ENCODE assay signal across 16 mouse cellular contexts in the genomic region with DNA sequence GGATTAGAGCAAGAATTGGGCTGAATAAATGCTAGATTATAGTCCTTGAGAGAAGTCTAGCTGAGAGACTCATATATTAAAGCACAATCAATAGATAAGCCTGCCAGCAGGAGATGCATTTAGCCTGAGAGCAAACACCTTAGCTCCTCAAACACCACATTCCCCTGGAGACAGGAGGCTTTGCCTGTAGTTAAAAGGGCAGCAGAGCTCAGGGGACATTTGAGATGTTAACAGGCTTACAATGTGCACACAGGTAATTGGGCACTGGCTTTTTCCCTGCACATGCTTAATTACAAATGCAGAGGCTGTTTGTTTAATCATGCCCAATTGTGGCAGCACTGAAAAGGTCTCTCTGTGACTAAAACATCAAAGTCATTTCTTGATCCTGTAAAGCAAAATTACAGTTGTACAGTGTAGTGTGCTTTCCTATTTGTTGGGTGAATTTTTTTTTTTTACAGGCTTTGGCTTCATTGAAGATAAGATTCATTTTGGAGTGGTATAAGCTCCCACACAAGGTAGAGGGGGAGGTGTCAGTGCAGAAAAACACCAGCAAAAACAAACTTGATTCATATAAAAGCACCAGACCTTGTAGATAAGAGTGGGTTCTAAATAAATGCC.
DNase-seq lines count a peak whose midpoint lies in the region; ATAC-seq lines count a peak whose summit lies in the region.
"Had no signal": no experiment of that assay in that cellular context is flagged by ENCODE, and none has a peak within 500 bp of the region (broad histone marks: within the 10 kb centered on the region; RNA-seq: fewer than 3 reads in every experiment).

No protein-coding gene starts in this region.

- no peaks in the 10 kb centered on the region for H3K36me3 ChIP-seq in forebrain, embryonic 10.5 days (replicated peaks)
- no peaks in the 10 kb centered on the region for H3K36me3 ChIP-seq in forebrain, embryonic 16.5 days (ENCODE audit: control insufficient read depth, insufficient read depth)
- H3K36me3 ChIP-seq: hindbrain, embryonic 12.5 days; kidney, embryonic 15.5 days; liver, embryonic 12.5 days had no signal

- H3K9ac ChIP-seq in forebrain, embryonic 16.5 days (replicated peaks; ENCODE audit: low read depth, low read length): no peak overlapping the region
- H3K9ac ChIP-seq: hindbrain, embryonic 12.5 days; kidney, embryonic 15.5 days; liver, embryonic 12.5 days had no signal

- no peaks in the 10 kb centered on the region for H3K27me3 ChIP-seq in forebrain, embryonic 10.5 days (ENCODE audit: poor library complexity, severe bottlenecking)
- H3K27me3 ChIP-seq in forebrain, embryonic 16.5 days (replicated peaks; ENCODE audit: control insufficient read depth, insufficient read depth, low read length): no peaks in the 10 kb centered on the region
- H3K27me3 ChIP-seq: hindbrain, embryonic 12.5 days; kidney, embryonic 15.5 days; liver, embryonic 12.5 days had no signal

- H3K4me3 ChIP-seq in forebrain, embryonic 10.5 days: no peak overlapping the region
- H3K4me3 ChIP-seq in forebrain, embryonic 16.5 days (replicated peaks; ENCODE audit: low read length): no peak overlapping the region
- H3K4me3 ChIP-seq: hindbrain, embryonic 12.5 days; kidney, embryonic 15.5 days; liver, embryonic 12.5 days had no signal

- H3K4me2 ChIP-seq in forebrain, embryonic 16.5 days (ENCODE audit: low read length): no peak overlapping the region
- H3K4me2 ChIP-seq: heart, embryonic 11.5 days; hindbrain, embryonic 12.5 days; kidney, embryonic 15.5 days; liver, embryonic 12.5 days had no signal

- no peak; the same call in 1 of the 2 replicates for ATAC-seq in forebrain, embryonic 16.5 days
- ATAC-seq: liver, embryonic 12.5 days had no signal

- no peak for DNase-seq in forebrain, embryonic 10.5 days (ENCODE audit: extremely low spot score, low spot score)
- peak; percentile 14 for DNase-seq in brain, adult 2 months (ENCODE audit: low read depth, low spot score)
- DNase-seq in forelimb bud, embryonic 11.5 days (ENCODE audit: low read depth, low spot score): peak; percentile 1
- DNase-seq in retina, embryonic 14.5 days (ENCODE audit: low spot score): peak; percentile 40
- no peak for DNase-seq in kidney, postnatal 10 days
- DNase-seq in urinary bladder, adult 18-20 months (ENCODE audit: low spot score in 2 of 2): no peak
- DNase-seq: cerebellum, adult 8-10 months; heart, postnatal 10 days; lung, adult 2 months; spleen, adult 18-20 months; thymus, postnatal 25 days had no signal

- H3K27ac ChIP-seq in forebrain, embryonic 10.5 days: peak overlapping the region; percentile 40; the same call in 1 of the 2 replicates
- H3K27ac ChIP-seq in forebrain, embryonic 16.5 days (ENCODE audit: low read length): no peak overlapping the region
- H3K27ac ChIP-seq: hindbrain, embryonic 12.5 days; kidney, embryonic 15.5 days; liver, embryonic 12.5 days had no signal

- no peaks in the 10 kb centered on the region for H3K9me3 ChIP-seq in forebrain, embryonic 10.5 days
- H3K9me3 ChIP-seq in forebrain, embryonic 16.5 days (ENCODE audit: control insufficient read depth, low read length): no peaks in the 10 kb centered on the region
- H3K9me3 ChIP-seq: hindbrain, embryonic 12.5 days; kidney, embryonic 15.5 days; liver, embryonic 12.5 days had no signal

- peaks cover 37% of the 10 kb centered on the region for H3K4me1 ChIP-seq in forebrain, embryonic 10.5 days
- H3K4me1 ChIP-seq in forebrain, embryonic 16.5 days (replicated peaks; ENCODE audit: control insufficient read depth, insufficient read depth, low read length): peaks cover 3% of the 10 kb centered on the region; the same call in 1 of the 2 replicates
- H3K4me1 ChIP-seq: kidney, embryonic 15.5 days; liver, embryonic 12.5 days had no signal

Comparison
In these comparisons a context has a peak if more than half of its experiments do, and no peak if none do; other contexts are left out.
1. DNase-seq: peak in brain, adult 2 months (single experiment), forelimb bud, embryonic 11.5 days (single experiment) and retina, embryonic 14.5 days (single experiment); none in forebrain, embryonic 10.5 days (single experiment), kidney, postnatal 10 days (single experiment) and urinary bladder, adult 18-20 months (0 of 2).